ENCODE assay signal across 15 mouse cellular contexts in genomic region chr17:4791873-4792272, GRCm38 (mm10).
"Had no signal": no experiment of that assay in that cellular context is flagged by ENCODE, and none has a peak within 500 bp of the region (broad histone marks: within the 10 kb centered on the region; RNA-seq: fewer than 3 reads in every experiment).

No protein-coding gene starts in this region.

- H3K4me2 ChIP-seq: limb, embryonic 15.5 days; liver, embryonic 13.5 days; midbrain, embryonic 11.5 days; midbrain, embryonic 15.5 days; neural tube, embryonic 13.5 days had no signal

- H3K4me1 ChIP-seq: limb, embryonic 15.5 days; liver, embryonic 13.5 days; midbrain, embryonic 15.5 days; neural tube, embryonic 13.5 days had no signal

- H3K9me3 ChIP-seq: limb, embryonic 15.5 days; liver, embryonic 13.5 days; midbrain, embryonic 15.5 days; neural tube, embryonic 13.5 days had no signal

- DNase-seq: kidney, adult 8-10 months; kidney, postnatal 25 days; liver, embryonic 13.5 days; liver, postnatal 0 days; retina, postnatal 1 day; right cerebral cortex, postnatal 14 days; thymus, postnatal 4 days had no signal

- H3K36me3 ChIP-seq: limb, embryonic 15.5 days; liver, embryonic 13.5 days; midbrain, embryonic 15.5 days; neural tube, embryonic 13.5 days had no signal

- H3K9ac ChIP-seq: limb, embryonic 15.5 days; liver, embryonic 13.5 days; liver, postnatal 0 days; midbrain, embryonic 15.5 days; neural tube, embryonic 13.5 days had no signal

- ATAC-seq: inflammation-experienced regulatory T-cells, adult 6 months; intestine, postnatal 0 days; liver, postnatal 0 days; midbrain, embryonic 15.5 days had no signal

- H3K27me3 ChIP-seq: limb, embryonic 15.5 days; liver, embryonic 13.5 days; midbrain, embryonic 15.5 days; neural tube, embryonic 13.5 days had no signal

- H3K4me3 ChIP-seq: left cerebral cortex, adult 2 months; limb, embryonic 15.5 days; liver, embryonic 13.5 days; midbrain, embryonic 15.5 days; neural tube, embryonic 13.5 days had no signal

- H3K27ac ChIP-seq: left cerebral cortex, adult 2 months; limb, embryonic 15.5 days; liver, embryonic 13.5 days; macrophage; midbrain, embryonic 15.5 days; neural tube, embryonic 13.5 days had no signal
